Mouse (Mus musculus): ENCODE data around the gene Zdhhc21.

DNA sequence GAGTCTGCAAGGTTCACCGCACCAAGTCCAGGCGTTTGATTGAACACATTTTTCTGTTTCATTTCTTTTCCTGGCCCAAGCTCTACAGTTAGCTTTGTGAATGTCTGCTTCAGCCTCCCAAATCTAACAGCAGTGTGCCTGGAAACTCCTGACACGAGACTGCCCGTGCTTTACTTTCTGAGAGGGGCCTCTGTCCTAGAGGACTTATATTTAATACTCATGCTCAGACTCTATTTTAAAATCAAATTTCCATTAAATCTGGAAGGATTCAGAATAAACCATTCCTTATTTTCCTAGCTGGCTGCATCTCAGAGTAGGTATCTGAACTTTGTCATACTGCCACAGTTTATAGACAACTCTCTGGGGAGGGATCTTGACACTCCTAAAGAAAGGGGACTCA is 30.8 kb upstream of the Zdhhc21 start:
- no peak for TF ChIP-seq CTCF (IDR thresholded peaks at IDR 0.05; ENCODE audit: control insufficient read depth, insufficient read depth, insufficient read length)
- no peak for TF ChIP-seq CEBPB (IDR thresholded peaks at IDR 0.05; ENCODE audit: low read depth)
- TF ChIP-seq MAX (IDR thresholded peaks at IDR 0.05) = no peak

All from C2C12 (cell line).